In the genomic region with DNA sequence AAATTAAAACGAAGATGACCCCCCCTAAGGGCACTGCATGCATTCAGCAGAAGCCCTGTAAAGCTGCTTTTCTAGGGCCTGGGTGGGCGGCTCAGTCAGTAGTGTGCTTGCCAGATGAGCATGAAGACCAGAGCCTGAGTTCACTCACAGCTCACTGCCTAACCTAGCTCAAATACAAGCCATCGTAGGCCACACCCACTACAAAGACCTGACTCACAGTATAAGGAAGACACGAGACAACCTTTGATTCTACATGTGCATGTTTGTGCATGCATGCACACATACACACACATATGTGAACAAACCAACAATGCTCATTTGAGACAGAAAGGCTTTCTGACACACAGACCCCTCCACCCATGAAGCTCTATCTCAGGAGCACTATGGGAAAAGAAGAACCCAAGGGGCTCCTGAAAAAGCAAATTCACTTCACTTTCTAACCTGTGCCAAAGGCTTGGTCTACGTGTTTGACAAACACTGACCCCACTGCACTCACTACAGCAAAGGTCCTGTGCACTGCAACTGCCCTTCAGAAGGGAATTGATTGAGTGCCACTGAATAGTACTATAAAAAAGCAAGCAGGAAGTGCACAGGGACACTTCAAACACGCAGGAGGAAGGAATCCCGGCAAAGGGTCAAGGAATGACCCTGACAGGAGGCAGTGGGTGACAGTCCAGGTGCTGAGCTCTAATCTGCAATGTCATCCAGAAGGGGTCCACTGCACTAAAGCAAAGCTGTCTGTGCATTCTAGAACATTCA, we compare ENCODE assay signal across 18 mouse cellular contexts. TPM values are rescaled to one million over a fixed set of nuclear protein-coding genes. Genes with fewer than 3 reads are reported as not detected.
"Had no signal": no experiment of that assay in that cellular context is flagged by ENCODE, and none has a peak within 500 bp of the region (broad histone marks: within the 10 kb centered on the region; RNA-seq: fewer than 3 reads in every experiment).

No protein-coding gene starts in this region.

- H3K9ac ChIP-seq: liver, embryonic 15.5 days; lung, embryonic 15.5 days; neural tube, embryonic 15.5 days had no signal

- H3K36me3 ChIP-seq: lung, embryonic 15.5 days; neural tube, embryonic 15.5 days had no signal

- H3K27me3 ChIP-seq: liver, embryonic 15.5 days; lung, embryonic 15.5 days; neural tube, embryonic 15.5 days had no signal

- DNase-seq: kidney, adult 11 months; kidney, postnatal 10 days; kidney, postnatal 4 days; lung, postnatal 14 days; midbrain, embryonic 14.5 days; right cerebral cortex, adult 18-20 months; right cerebral cortex, postnatal 25 days; thymus, adult 2 months; thymus, postnatal 36 days had no signal

- H3K9me3 ChIP-seq: limb, embryonic 10.5 days; liver, embryonic 15.5 days; lung, embryonic 15.5 days; midbrain, embryonic 10.5 days; neural tube, embryonic 15.5 days had no signal

- H3K4me3 ChIP-seq: layer of hippocampus, adult 2 months; limb, embryonic 10.5 days; liver, embryonic 15.5 days; lung, embryonic 15.5 days; midbrain, embryonic 10.5 days; myocyte; neural tube, embryonic 15.5 days had no signal

- H3K4me2 ChIP-seq: liver, embryonic 15.5 days; lung, embryonic 15.5 days; neural tube, embryonic 15.5 days had no signal

- H3K27ac ChIP-seq: layer of hippocampus, adult 2 months; limb, embryonic 10.5 days; liver, embryonic 15.5 days; lung, embryonic 15.5 days; midbrain, embryonic 10.5 days; neural tube, embryonic 15.5 days had no signal

RNA-seq across cellular contexts. Expression of gene Aanat, which starts 20.8 kb away (rescaled TPM):
- polyA plus RNA-seq: kidney, embryonic 14.5 days; limb, embryonic 10.5 days; liver, embryonic 15.5 days; lung, embryonic 15.5 days; midbrain, embryonic 10.5 days; myocyte; neural tube, embryonic 11.5 days; thymus, adult 2 months had no signal
